Mouse (Mus musculus): Measurements from ENCODE around the gene Fam208a. TPM values are rescaled to one million over a fixed set of nuclear protein-coding genes. Genes with fewer than 3 reads are reported as not detected.
A peak's percentile ranks its signal among the peaks of the same experiment; 100 is the strongest.

Fam208a gene
- total RNA-seq, 1 experiment from 2014 or later: 28.2 TPM

DNA sequence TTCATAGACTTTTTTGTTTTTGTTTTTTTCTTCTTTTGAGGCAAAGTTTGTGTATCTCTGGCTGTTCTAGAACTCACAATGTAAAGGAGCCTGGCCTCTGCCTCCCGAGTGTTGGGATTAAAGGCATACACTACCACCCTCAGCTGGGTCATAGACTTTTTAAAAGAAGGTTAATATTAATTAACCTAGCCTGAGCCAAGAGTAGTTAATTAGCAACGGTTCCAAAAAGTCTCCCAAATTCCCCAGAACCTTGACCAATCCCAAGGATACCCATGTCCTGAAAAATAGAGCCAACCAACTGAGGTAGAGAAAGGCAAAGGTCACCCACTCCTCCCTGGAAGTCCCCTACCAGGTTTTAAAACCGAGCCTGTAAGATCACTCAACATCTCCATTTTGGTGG, 7.8 kb upstream of the Fam208a start:
- no peak for DNase-seq

DNA sequence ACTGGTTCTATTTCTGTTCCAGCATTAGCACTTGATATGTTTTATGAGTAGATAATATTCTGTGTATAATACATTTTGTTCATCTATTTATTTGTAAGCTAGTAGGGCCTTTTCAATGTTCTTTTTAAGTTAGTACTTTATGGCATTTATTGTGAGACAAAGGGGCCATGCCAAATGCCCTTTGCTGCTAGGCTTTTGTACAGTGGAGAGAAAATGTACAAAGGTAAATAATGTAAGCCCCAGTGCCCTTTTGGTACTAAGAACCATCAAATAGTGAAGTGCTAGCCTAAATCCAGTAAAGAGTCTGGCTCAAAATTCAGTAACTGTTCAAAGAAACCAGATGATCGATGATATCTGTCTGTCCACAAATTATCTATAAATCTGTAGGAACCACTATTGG, 6.3 kb upstream of the Fam208a start:
- DNase-seq: no peak

DNA sequence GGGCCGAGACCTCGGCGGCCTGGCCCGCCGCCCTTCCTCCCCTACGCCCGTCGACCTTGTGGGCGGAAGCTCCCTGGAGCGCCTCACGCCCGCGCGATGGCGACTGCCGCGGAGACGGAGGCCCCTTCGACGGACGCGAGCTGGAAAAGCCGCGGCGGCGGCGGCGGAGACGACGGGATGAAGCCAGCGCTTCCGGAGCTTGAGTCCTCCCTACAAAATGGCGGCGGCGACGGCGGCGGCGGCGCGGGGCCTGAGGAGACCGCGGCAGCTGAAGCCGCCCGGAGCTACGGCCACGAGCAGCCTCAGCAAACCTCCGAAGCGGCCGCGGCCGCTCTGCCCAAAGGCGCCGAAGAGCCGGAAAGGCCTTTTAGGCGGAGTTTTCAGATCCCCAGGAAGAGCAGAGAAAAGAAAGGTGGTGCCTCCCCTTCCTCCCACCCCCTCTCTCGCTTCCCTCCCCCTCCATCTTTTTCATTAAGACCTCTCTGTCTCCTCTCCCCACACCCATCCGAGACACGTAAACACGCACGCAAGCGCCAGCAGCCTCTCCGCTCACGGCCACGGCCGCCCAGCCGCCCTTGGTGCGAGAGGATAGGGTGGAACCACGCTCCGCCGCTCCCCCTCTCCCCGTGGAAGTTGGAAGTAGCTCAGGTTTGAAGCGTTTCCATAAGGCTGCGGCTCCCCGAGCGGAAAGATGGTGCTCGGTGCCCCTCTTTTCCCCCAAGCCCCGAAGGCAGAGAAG, 508 bp downstream of the Fam208a start:
- peak; percentile 85 for DNase-seq

DNA sequence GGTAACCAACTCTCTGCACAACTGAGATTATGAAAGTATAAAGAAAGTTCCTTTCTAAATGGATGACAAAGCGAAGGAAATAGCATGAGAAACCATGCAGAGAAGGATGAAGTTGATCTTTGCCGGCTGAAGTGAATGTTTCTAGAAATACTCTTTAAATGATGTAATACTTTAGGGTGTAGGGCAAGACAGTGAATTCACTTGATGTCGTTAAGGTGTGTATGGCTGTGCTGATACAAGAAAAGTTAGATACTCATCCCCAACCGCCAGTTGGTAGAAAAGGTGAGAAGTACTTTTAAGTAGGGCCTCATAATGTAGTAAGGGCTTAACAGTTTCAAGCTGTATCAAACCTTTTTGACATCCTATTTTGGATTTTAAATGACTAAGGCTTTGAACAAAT, 1.6 kb downstream of the Fam208a start:
- DNase-seq: no peak

DNA sequence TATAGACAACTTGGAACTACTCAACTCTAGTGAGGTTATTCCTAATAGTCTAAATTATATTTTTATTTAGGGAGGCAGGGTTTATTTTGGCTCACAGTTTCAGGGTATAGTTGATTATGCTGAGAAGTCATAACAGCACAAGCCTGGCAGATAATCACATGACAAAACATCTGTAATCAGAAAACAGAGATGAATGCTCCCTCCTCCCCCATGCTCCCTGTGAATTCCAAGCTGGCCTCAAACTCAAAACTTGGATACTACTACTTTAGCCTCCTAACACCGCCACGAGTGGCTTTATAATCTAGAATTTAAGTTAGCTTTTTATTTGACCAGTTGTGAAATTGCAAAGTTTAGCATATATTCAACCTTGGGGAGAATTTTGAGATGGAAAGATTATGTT, 3.4 kb downstream of the Fam208a start:
- DNase-seq: no peak

DNA sequence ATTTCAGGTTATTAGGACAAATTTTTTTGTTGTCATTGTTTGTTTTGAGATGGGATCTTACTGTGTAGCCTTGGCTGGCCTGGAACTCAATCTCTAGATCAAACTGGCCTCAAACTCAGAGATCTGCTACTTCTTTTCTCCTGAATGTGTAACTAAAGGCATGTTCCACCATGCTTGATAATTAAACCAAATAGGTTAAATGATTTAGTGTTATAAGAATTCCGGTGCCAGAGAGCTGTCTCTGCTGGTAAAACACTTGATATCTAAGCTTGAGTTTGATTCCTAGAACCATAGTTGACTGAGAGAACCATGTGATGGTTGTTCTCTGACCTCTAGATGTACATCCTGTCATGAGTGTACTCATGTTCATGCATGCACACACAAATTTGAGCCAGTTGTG, 7.5 kb downstream of the Fam208a start:
- no peak for DNase-seq

DNA sequence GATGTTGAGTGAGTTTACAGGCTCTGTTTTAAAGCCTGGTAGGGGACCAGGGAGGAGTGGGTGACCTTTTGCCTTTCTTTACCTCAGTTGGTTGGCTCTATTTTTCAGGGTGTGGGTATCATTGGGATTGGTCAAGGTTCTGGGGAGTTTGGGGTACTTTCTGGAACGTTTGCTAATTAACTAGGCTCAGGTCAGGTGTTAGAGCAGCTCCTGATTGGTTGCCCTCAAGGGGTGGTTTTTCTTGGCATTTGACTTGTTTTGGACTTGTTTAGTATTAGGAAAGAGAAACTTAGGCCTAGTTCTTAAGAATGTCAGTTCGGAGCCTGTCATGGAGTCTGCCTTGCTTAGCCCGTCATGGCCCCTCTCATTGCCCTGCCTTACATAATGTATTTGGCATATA, 8.2 kb downstream of the Fam208a start:
- no peak for DNase-seq

DNA sequence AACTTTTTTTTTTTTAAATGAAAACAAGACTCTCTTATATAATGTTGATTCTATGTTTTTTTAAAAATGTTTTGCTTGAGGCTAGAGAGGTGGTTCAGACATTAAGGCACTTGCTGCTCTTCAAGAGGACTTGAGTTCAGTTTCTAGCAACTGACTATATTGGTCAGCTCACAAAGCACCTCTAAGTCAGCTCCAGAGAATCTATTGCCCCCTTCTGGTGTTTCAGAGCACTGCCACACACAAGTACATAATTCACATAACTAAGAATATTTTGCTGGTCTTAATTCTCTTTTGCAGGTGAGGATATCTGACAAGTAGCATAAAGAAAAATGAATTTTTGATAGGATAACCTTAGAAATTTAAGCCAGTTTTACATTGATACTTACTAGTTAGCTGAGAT, 12.3 kb downstream of the Fam208a start:
- DNase-seq: no peak

DNA sequence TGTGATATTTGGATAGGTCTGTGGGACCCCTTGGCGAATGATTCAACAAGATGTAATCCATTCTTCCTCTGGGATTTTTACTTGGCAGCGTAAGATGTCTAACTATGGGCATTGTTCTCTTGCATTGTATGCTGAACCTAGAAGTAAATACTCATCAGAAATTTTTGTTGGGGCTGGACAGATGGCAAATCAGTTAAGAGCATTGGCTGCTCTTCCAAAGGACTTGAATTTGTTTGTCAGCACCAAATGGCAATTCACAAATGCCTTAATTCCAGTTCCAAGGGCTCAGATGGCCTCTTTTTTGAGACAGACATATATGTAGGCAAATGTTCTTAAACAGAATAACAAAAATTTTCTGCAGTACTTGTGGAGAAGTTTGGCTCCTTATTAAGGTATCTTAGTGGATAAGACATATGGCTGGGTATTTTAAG, 16.2 kb downstream of the Fam208a start:
- DNase-seq: no peak

DNA sequence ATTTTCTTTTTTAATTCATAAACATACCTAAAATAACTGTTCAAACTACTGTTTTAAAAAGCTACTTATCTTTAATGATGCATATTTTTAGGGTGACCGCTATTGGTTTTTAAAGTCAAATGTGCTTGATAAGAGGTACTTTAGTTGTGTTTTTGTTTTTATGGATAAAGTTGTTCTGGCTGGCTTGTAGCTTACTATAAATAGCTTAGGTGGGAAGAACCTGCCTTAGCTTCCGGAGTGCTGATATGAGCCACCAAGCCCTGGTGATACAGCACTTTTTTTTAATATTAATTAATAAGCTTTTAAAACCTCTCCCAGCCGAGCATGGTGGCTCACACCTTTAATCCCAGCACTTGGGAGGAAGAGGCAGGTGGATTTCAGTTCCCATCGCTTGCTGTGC, 18.3 kb downstream of the Fam208a start:
- no peak for DNase-seq

DNA sequence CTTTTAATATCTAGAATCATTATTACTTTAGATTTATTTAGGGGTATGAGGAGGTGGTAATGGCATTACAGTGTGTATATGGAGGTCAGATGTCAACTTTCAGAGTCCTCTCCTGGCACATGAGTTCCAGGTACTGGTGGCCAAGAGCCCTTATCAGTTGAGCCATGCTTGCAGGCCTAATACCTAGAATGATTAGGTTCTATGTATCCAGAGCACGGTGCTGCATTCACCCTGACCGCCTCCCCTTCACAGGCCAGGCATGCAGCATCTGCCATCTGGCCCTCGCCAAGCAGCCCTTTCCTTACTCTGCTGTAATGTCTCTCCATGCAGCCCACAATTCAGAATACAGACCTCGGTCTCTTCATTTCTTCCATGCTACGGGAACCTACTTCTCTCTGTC, 62.8 kb downstream of the Fam208a start:
- no peak for DNase-seq

DNA sequence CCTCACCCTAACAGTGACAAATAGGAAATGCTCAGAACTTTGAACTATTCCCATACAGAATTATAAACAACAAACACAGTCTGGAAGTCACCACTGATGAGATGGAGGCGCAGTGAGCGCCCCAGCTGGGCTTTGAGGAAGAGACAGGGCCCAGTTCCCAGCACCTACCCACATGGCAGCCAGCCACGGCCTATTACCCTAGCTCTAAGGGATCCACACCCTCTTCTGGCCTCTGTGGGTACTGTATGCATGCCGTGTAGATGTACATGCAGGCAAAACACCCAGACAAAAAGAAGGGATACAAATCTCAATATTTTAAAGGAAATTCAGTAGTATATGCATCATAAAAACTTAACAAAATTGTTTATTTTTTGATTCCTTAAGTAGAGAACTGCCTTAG, 64.9 kb downstream of the Fam208a start:
- no peak for DNase-seq

DNA sequence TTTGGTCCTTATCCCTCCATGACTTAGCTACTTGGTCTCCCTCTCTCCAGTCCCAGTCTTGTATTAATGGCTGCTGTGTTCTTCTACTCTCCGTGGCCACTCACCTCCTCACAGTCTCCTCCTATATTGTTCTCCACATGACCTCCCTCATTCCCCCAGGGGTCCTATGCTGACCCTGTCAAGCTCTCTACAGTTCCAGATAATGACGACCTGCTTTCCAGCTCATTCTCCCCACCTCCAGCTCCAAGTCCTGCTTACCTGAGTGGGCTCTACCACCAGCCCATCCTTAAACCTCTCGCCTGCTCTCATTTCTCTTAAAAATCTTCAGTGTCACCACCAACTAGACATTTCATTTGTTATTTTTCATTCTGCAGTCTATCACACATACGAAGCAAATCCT, 72.5 kb downstream of the Fam208a start:
- no peak for DNase-seq

DNA sequence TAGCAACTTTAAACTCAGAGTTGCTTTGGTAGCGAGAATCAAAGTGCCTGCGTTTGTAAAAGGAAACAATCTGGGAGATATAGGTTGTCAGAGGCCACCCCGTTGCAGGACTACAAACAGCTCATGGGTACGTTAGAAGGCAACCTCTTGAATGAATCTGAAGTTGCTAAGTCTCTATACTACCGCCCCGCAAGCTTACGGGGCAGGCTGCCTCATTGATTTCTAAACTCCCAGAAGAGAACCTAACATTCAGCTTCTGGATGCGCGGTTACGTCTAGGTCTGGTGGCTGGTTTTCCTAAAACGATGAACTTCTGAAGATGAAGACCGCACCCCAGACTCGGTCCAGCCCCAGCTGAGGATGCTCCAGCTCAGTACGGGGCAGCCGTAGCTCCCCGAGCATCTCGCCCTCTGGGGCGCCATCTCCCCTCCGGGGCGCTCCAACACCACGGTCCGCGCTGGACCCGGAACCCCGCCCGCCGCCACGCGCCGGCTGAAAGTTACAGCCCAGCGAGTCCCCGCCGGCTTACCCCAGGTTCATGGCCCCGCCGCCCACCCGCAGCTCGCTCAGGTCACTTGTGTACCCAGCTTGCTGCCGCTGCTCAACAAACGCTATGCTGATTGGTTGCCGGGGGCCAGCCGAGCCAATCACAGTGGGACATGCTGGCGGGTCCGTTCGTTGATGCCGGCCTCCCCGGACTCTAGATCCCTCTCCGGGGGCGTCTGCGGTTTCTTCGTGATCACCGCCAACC, 79.4 kb downstream of the Fam208a start, which contains the start of gene Ccdc66:
Ccdc66 (minus strand) TSS at position 567 of the 750 bp plus-strand sequence.
- DNase-seq: peak; percentile 98

DNA sequence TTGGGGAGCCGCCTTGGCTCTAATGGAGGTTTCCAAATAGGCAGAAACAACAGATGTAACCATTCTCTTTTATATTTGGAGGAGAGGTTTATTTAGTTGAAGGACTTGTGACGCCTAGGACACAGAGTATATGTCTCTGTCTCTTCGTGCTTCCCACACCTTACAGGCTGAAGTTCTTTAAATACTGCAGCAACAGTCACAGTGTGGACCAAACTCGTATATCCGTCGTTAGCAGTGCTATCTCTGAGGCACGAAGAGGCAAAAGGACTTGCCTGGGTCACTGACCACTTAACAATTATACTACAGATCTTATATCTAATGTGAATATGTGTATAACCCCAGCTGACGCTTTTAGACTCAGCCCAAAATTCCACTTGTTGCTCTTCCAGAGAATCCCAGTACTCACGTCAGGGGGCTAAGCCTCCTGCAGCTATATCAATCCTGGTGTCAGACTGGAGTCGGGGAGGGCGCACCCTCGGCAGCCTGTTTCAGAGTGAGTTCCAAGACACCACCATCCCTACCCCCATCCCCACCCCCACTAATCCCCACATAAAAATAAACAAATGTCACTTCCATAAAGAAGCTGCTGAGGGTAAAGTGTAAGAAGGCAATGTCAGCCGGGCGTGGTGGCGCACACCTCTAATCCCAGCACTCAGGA, 80.1 kb downstream of the Fam208a start:
- DNase-seq: no peak

DNA sequence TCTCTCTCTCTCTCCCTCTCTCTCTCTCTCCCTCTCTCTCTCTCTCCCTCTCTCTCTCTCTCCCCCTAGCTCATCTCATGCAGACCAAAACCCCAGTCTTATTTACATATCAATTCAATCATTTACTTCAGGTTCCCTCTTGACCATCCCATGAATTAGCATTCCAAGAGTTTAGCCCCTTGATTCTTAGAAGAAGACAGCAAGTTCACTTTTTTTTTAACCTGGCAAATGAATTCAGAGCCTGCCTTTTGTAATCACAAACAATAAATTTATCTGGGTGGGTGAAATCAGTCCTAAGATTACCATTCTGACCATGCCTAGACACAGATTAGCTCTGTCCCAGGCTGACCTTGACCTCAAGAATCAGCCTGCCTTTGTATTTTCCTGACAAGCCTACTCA, 95.9 kb downstream of the Fam208a start:
- DNase-seq: no peak

Small RNA genes within 50 kb of the gene (microRNA-seq; reads per million reads assigned to microRNA genes)
- 0 reads per million in 2 experiments for gene Gm23633

Other genes starting within 250 kb of the Fam208a start
- 11.7 and 12.0 TPM in 2 replicates for gene Ccdc66, start 79.6 kb downstream of the Fam208a start, total RNA-seq (2021)
- gene Erc2, start 193.6 kb downstream of the Fam208a start, total RNA-seq (2021): 7.4 and 15.2 TPM in 2 replicates